Mouse (Mus musculus): ENCODE data around the gene Anks1.

GRCm38 (mm10) chr17:28092297-28092696, 183.2 kb downstream of the Anks1 start:
- peak; percentile 55 for TF ChIP-seq CTCF (IDR thresholded peaks at IDR 0.05; ENCODE audit: low read depth)
- TF ChIP-seq EP300 (optimal IDR thresholded peaks at IDR 0.05) = no peak
